7 mouse cellular contexts compared by ENCODE assay signal in the genomic region with DNA sequence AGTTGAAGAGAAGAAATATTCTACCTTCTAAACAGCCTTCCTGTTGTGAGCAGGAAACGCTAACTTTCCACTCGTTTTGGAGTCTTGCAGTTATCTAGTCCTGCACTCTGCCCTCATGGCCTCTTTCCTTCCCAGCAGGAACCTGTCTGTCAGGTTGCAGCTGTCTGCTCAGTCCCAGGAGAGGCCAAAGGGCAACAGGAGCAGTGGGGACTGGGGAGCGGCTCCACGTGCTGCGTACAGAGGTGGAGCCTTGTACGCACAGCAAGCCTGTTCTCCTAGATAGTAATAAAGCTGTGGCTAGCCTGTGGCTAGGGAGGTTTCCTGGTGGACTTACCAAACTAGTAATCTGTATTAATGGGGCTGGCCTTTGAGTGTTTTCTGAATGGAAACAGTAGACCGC. TPM values are rescaled to one million over a fixed set of nuclear protein-coding genes. Genes with fewer than 3 reads are reported as not detected.
DNase-seq lines count a peak whose midpoint lies in the region; ATAC-seq lines count a peak whose summit lies in the region.

No protein-coding gene starts in this region.

- no peak overlapping the region for H3K27ac ChIP-seq in midbrain, embryonic 11.5 days (ENCODE audit: low read depth, low read length)
- no peak overlapping the region for H3K27ac ChIP-seq in midbrain, embryonic 16.5 days (ENCODE audit: low read length)
- H3K27ac ChIP-seq in embryonic facial prominence, embryonic 10.5 days (replicated peaks), result peak overlapping the region; percentile 35; the same call in 1 of the 2 replicates
- peak overlapping the region; percentile 95 for H3K27ac ChIP-seq in stomach, embryonic 16.5 days (ENCODE audit: low read length)

- H3K4me3 ChIP-seq in midbrain, embryonic 11.5 days (ENCODE audit: low read depth, low read length), result no peak overlapping the region
- no peak overlapping the region for H3K4me3 ChIP-seq in midbrain, embryonic 16.5 days (ENCODE audit: low read depth, low read length)
- no peak overlapping the region for H3K4me3 ChIP-seq in embryonic facial prominence, embryonic 10.5 days
- H3K4me3 ChIP-seq in stomach, embryonic 16.5 days (replicated peaks; ENCODE audit: low read length), result no peak overlapping the region

- H3K27me3 ChIP-seq in midbrain, embryonic 11.5 days (ENCODE audit: control insufficient read depth, insufficient read depth, low read length), result no peaks in the 10 kb centered on the region
- H3K27me3 ChIP-seq in midbrain, embryonic 16.5 days (ENCODE audit: control insufficient read depth, insufficient read depth, low read depth, low read length), result no peaks in the 10 kb centered on the region
- H3K27me3 ChIP-seq in embryonic facial prominence, embryonic 10.5 days (replicated peaks; ENCODE audit: low read depth, poor library complexity, severe bottlenecking), result no peaks in the 10 kb centered on the region
- H3K27me3 ChIP-seq in stomach, embryonic 16.5 days (ENCODE audit: control insufficient read depth, insufficient read depth, low read length), result no peaks in the 10 kb centered on the region

- H3K4me2 ChIP-seq in midbrain, embryonic 11.5 days, result no peak overlapping the region
- no peak overlapping the region for H3K4me2 ChIP-seq in midbrain, embryonic 16.5 days (ENCODE audit: low read length)
- peak overlapping the region; percentile 14; the same call in 1 of the 2 replicates for H3K4me2 ChIP-seq in stomach, embryonic 16.5 days (ENCODE audit: low read depth, low read length)

- no peaks in the 10 kb centered on the region for H3K36me3 ChIP-seq in midbrain, embryonic 11.5 days (ENCODE audit: control insufficient read depth, insufficient read depth, low read length)
- no peaks in the 10 kb centered on the region for H3K36me3 ChIP-seq in midbrain, embryonic 16.5 days (ENCODE audit: control insufficient read depth, insufficient read depth, low read length)
- peaks cover 15% of the 10 kb centered on the region for H3K36me3 ChIP-seq in embryonic facial prominence, embryonic 10.5 days (replicated peaks)
- H3K36me3 ChIP-seq in stomach, embryonic 16.5 days (ENCODE audit: control insufficient read depth, insufficient read depth, low read length), result 0 out of 2 replicates have a peak, but pooled peaks cover 9% of the 10 kb centered on the region

- ATAC-seq in midbrain, embryonic 11.5 days (ENCODE audit: low FRiP score), result no peak
- ATAC-seq in midbrain, embryonic 16.5 days, result no peak
- ATAC-seq in stomach, embryonic 16.5 days (ENCODE audit: insufficient read depth, low FRiP score), result peak; percentile 90

- DNase-seq in midbrain, embryonic 11.5 days (ENCODE audit: low spot score, missing footprints), result peak; percentile 82
- peak; percentile 63 for DNase-seq in embryonic facial prominence, embryonic 10.5 days (ENCODE audit: low spot score)
- peak; percentile 36 to 67 for DNase-seq in kidney, postnatal 4 days
- DNase-seq in frontal cortex, adult 2 months (ENCODE audit: extremely low spot score in 1 of 2, low spot score in 1 of 2), result no peak
- DNase-seq in ovary, postnatal 14 days (ENCODE audit: low spot score), result no peak

- 28% methylated on average over 7 of the region's 7 CpGs for WGBS in midbrain, embryonic 11.5 days
- 23% methylated on average over 7 of the region's 7 CpGs for WGBS in midbrain, embryonic 16.5 days
- WGBS in embryonic facial prominence, embryonic 10.5 days, result 16% methylated on average over 7 of the region's 7 CpGs
- 25% methylated on average over 7 of the region's 7 CpGs for WGBS in stomach, embryonic 16.5 days

- H3K9ac ChIP-seq in midbrain, embryonic 11.5 days (ENCODE audit: low read length), result no peak overlapping the region
- no peak overlapping the region for H3K9ac ChIP-seq in midbrain, embryonic 16.5 days (ENCODE audit: low read depth, low read length)
- H3K9ac ChIP-seq in stomach, embryonic 16.5 days (ENCODE audit: low read length), result no peak overlapping the region; the same call in 1 of the 2 replicates

- no peaks in the 10 kb centered on the region for H3K9me3 ChIP-seq in midbrain, embryonic 11.5 days (ENCODE audit: control insufficient read depth, low read length)
- H3K9me3 ChIP-seq in midbrain, embryonic 16.5 days (replicated peaks; ENCODE audit: control insufficient read depth, low read length, poor library complexity, severe bottlenecking), result no peaks in the 10 kb centered on the region
- no peaks in the 10 kb centered on the region for H3K9me3 ChIP-seq in embryonic facial prominence, embryonic 10.5 days
- no peaks in the 10 kb centered on the region for H3K9me3 ChIP-seq in stomach, embryonic 16.5 days (replicated peaks; ENCODE audit: control insufficient read depth, low read length)

- H3K4me1 ChIP-seq in midbrain, embryonic 11.5 days (ENCODE audit: control insufficient read depth, insufficient read depth, low read length), result peaks cover 6% of the 10 kb centered on the region; the same call in 1 of the 2 replicates
- H3K4me1 ChIP-seq in midbrain, embryonic 16.5 days (ENCODE audit: control insufficient read depth, insufficient read depth, low read length), result no peaks in the 10 kb centered on the region
- H3K4me1 ChIP-seq in embryonic facial prominence, embryonic 10.5 days, result peaks cover 45% of the 10 kb centered on the region
- peaks cover 16% of the 10 kb centered on the region; the same call in 1 of the 2 replicates for H3K4me1 ChIP-seq in stomach, embryonic 16.5 days (ENCODE audit: control insufficient read depth, insufficient read depth, low read length)

RNA-seq across cellular contexts. Expression of a gene that starts 48.0 kb away (rescaled TPM):
- polyA plus RNA-seq in midbrain, embryonic 11.5 days (2014; fragmentation: Nextera tagmentation; extraction: Ambion mirVana), result 0.74 and 0.91 TPM in 2 replicates
- 0.93 and 1.5 TPM in 2 replicates for polyA plus RNA-seq in midbrain, embryonic 16.5 days (2015; fragmentation: Nextera tagmentation; extraction: Ambion mirVana)
- polyA plus RNA-seq in embryonic facial prominence, embryonic 10.5 days (2016; fragmentation: Nextera tagmentation; extraction: Ambion mirVana), result 1.4 and 1.8 TPM in 2 replicates
- 6.4 and 6.7 TPM in 2 replicates for polyA plus RNA-seq in stomach, embryonic 16.5 days (2015; fragmentation: Nextera tagmentation; extraction: Ambion mirVana)
- 19.9 and 23.6 TPM in 2 replicates for polyA plus RNA-seq in frontal cortex, adult 2 months (2012; rRNA removed)

RNA-seq across cellular contexts. Expression of a gene that starts 52.0 kb away (rescaled TPM):
- 16.7 and 21.7 TPM in 2 replicates for polyA plus RNA-seq in midbrain, embryonic 11.5 days (2014; fragmentation: Nextera tagmentation; extraction: Ambion mirVana)
- 5.6 and 5.9 TPM in 2 replicates for polyA plus RNA-seq in midbrain, embryonic 16.5 days (2015; fragmentation: Nextera tagmentation; extraction: Ambion mirVana)
- polyA plus RNA-seq in embryonic facial prominence, embryonic 10.5 days (2016; fragmentation: Nextera tagmentation; extraction: Ambion mirVana), result 16.3 and 19.5 TPM in 2 replicates
- 28.2 and 31.3 TPM in 2 replicates for polyA plus RNA-seq in stomach, embryonic 16.5 days (2015; fragmentation: Nextera tagmentation; extraction: Ambion mirVana)
- polyA plus RNA-seq in frontal cortex, adult 2 months (2012; rRNA removed), result 12.3 and 12.7 TPM in 2 replicates

Comparison
In these comparisons a context has a peak if more than half of its experiments do, and no peak if none do; other contexts are left out.
1. DNase-seq: peak in midbrain, embryonic 11.5 days (single experiment), embryonic facial prominence, embryonic 10.5 days (single experiment) and kidney, postnatal 4 days (2 of 2); none in frontal cortex, adult 2 months (0 of 2) and ovary, postnatal 14 days (single experiment).
2. H3K27ac ChIP-seq: peak in embryonic facial prominence, embryonic 10.5 days (single experiment) and stomach, embryonic 16.5 days (single experiment); none in midbrain, embryonic 11.5 days (single experiment) and midbrain, embryonic 16.5 days (single experiment).